Comparison of ENCODE assay signal across 23 mouse cellular contexts in genomic region chr2:115897001-115897400, GRCm38 (mm10).
DNase-seq lines count a peak whose midpoint lies in the region; ATAC-seq and TF ChIP-seq lines count a peak whose summit lies in the region.
"Had no signal": no experiment of that assay in that cellular context is flagged by ENCODE, and none has a peak within 500 bp of the region (broad histone marks: within the 10 kb centered on the region; RNA-seq: fewer than 3 reads in every experiment).

No protein-coding gene starts in this region.

- TF ChIP-seq CTCF in kidney, adult 2 months (conservative IDR thresholded peaks at IDR 0.05; ENCODE audit: insufficient read depth, insufficient read length, low read depth, low read length), result no peak
- no peak for TF ChIP-seq CTCF in lung, adult 2 months (IDR thresholded peaks at IDR 0.05; ENCODE audit: insufficient read depth, low read length)

- H3K36me3 ChIP-seq in forebrain, embryonic 16.5 days (ENCODE audit: control insufficient read depth, insufficient read depth), result no peaks in the 10 kb centered on the region
- no peaks in the 10 kb centered on the region for H3K36me3 ChIP-seq in forebrain, embryonic 12.5 days (replicated peaks)
- H3K36me3 ChIP-seq in kidney, embryonic 15.5 days, result peaks cover 9% of the 10 kb centered on the region; the same call in 1 of the 2 replicates
- H3K36me3 ChIP-seq in kidney, adult 2 months (ENCODE audit: control insufficient read depth, insufficient read depth, low read length), result no peaks in the 10 kb centered on the region
- H3K36me3 ChIP-seq: midbrain, embryonic 12.5 days had no signal

- no peak overlapping the region for H3K9ac ChIP-seq in forebrain, embryonic 16.5 days (replicated peaks; ENCODE audit: low read depth, low read length)
- no peak overlapping the region for H3K9ac ChIP-seq in forebrain, embryonic 12.5 days
- no peak overlapping the region for H3K9ac ChIP-seq in kidney, embryonic 15.5 days
- H3K9ac ChIP-seq: midbrain, embryonic 12.5 days had no signal

- WGBS in forebrain, embryonic 16.5 days, result 11% methylated on average over 2 of the region's 2 CpGs
- 55% methylated on average over 2 of the region's 2 CpGs for WGBS in forebrain, embryonic 12.5 days
- 9% methylated on average over 2 of the region's 2 CpGs for WGBS in kidney, embryonic 15.5 days
- 48% methylated on average over 2 of the region's 2 CpGs for WGBS in kidney, adult 2 months
- WGBS in lung, adult 2 months, result 49% methylated on average over 2 of the region's 2 CpGs

- no peaks in the 10 kb centered on the region for H3K9me3 ChIP-seq in forebrain, embryonic 16.5 days (ENCODE audit: control insufficient read depth, low read length)
- H3K9me3 ChIP-seq in forebrain, embryonic 12.5 days, result no peaks in the 10 kb centered on the region
- no peaks in the 10 kb centered on the region for H3K9me3 ChIP-seq in kidney, embryonic 15.5 days (replicated peaks)
- H3K9me3 ChIP-seq: embryonic facial prominence, embryonic 10.5 days; midbrain, embryonic 12.5 days had no signal

- no peak overlapping the region for H3K4me2 ChIP-seq in forebrain, embryonic 16.5 days (ENCODE audit: low read length)
- no peak overlapping the region for H3K4me2 ChIP-seq in forebrain, embryonic 12.5 days
- H3K4me2 ChIP-seq in kidney, embryonic 15.5 days, result no peak overlapping the region
- H3K4me2 ChIP-seq: midbrain, embryonic 12.5 days had no signal

- H3K27ac ChIP-seq in forebrain, embryonic 16.5 days (ENCODE audit: low read length), result peak overlapping the region; percentile 56; the same call in 1 of the 2 replicates
- H3K27ac ChIP-seq in forebrain, embryonic 12.5 days, result no peak overlapping the region; the same call in 1 of the 2 replicates
- 0 out of 2 replicates have a peak overlapping the region, but pooled peaks have one; percentile 27 for H3K27ac ChIP-seq in kidney, embryonic 15.5 days
- H3K27ac ChIP-seq in kidney, adult 2 months (ENCODE audit: insufficient read depth, low read depth, low read length), result no peak overlapping the region
- H3K27ac ChIP-seq: embryonic facial prominence, embryonic 10.5 days; macrophage; midbrain, embryonic 12.5 days; stomach, postnatal 0 days had no signal

- ATAC-seq in forebrain, embryonic 16.5 days, result no peak
- no peak for ATAC-seq in forebrain, embryonic 12.5 days (ENCODE audit: low FRiP score)
- no peak for ATAC-seq in kidney, embryonic 15.5 days (replicated peaks; ENCODE audit: low FRiP score)
- ATAC-seq: CD4-positive, CD25-positive, alpha-beta regulatory T cell, adult 4 months; intestine, embryonic 16.5 days; lung, postnatal 0 days had no signal

- H3K4me1 ChIP-seq in forebrain, embryonic 16.5 days (replicated peaks; ENCODE audit: control insufficient read depth, insufficient read depth, low read length), result peaks cover 58% of the 10 kb centered on the region
- H3K4me1 ChIP-seq in forebrain, embryonic 12.5 days, result peaks cover 38% of the 10 kb centered on the region; the same call in 1 of the 2 replicates
- peaks cover 67% of the 10 kb centered on the region for H3K4me1 ChIP-seq in kidney, embryonic 15.5 days
- no peaks in the 10 kb centered on the region for H3K4me1 ChIP-seq in kidney, adult 2 months (ENCODE audit: control insufficient read depth, insufficient read depth, low read length)
- H3K4me1 ChIP-seq in lung, adult 2 months (ENCODE audit: control insufficient read depth, insufficient read depth, low read length), result no peaks in the 10 kb centered on the region; the same call in 1 of the 2 replicates

- intact Hi-C loops in heart, postnatal 10 days (cut with DNase I), result no loop called here

- TF ChIP-seq POLR2A in kidney, adult 2 months (IDR thresholded peaks at IDR 0.05; ENCODE audit: low read depth, low read length), result no peak
- TF ChIP-seq POLR2A in lung, adult 2 months (IDR thresholded peaks at IDR 0.05; ENCODE audit: borderline replicate concordance, extremely low read depth, low read depth, low read length), result no peak

- H3K4me3 ChIP-seq in forebrain, embryonic 16.5 days (replicated peaks; ENCODE audit: low read length), result no peak overlapping the region
- H3K4me3 ChIP-seq in forebrain, embryonic 12.5 days (replicated peaks), result no peak overlapping the region
- no peak overlapping the region for H3K4me3 ChIP-seq in kidney, embryonic 15.5 days (replicated peaks)
- no peak overlapping the region for H3K4me3 ChIP-seq in kidney, adult 2 months (ENCODE audit: insufficient read depth, low read depth, low read length)
- no peak overlapping the region for H3K4me3 ChIP-seq in lung, adult 2 months (replicated peaks; ENCODE audit: extremely low read depth, low read depth, low read length)
- H3K4me3 ChIP-seq: embryonic facial prominence, embryonic 10.5 days; midbrain, embryonic 12.5 days had no signal

- peak; percentile 38 to 43 for DNase-seq in heart, postnatal 10 days
- no peak for DNase-seq in heart, adult 11 months
- no peak for DNase-seq in kidney, adult 2 months
- peak; percentile 27 for DNase-seq in mesoderm, embryonic 11.5 days (ENCODE audit: low read depth, low spot score)
- no peak for DNase-seq in lung, adult 2 months
- DNase-seq: adrenal gland, postnatal 25 days; cerebellum, adult 11-12 months; gastrocnemius, postnatal 10 days; kidney, postnatal 36 days; layer of hippocampus, postnatal 36 days; right cerebral cortex, postnatal 14 days; thymus, adult 2 months; thymus, postnatal 4 days had no signal

- H3K27me3 ChIP-seq in forebrain, embryonic 16.5 days (replicated peaks; ENCODE audit: control insufficient read depth, insufficient read depth, low read length), result no peaks in the 10 kb centered on the region
- H3K27me3 ChIP-seq in forebrain, embryonic 12.5 days, result no peaks in the 10 kb centered on the region
- H3K27me3 ChIP-seq in kidney, embryonic 15.5 days, result no peaks in the 10 kb centered on the region
- H3K27me3 ChIP-seq in kidney, adult 2 months (replicated peaks; ENCODE audit: control insufficient read depth, insufficient read depth, low read length), result no peaks in the 10 kb centered on the region
- H3K27me3 ChIP-seq: midbrain, embryonic 12.5 days had no signal

Comparison
In these comparisons a context has a peak if more than half of its experiments do, and no peak if none do; other contexts are left out.
1. H3K27ac ChIP-seq: peak in forebrain, embryonic 16.5 days (single experiment) and kidney, embryonic 15.5 days (single experiment); none in forebrain, embryonic 12.5 days (single experiment) and kidney, adult 2 months (single experiment).
2. DNase-seq: peak in heart, postnatal 10 days (2 of 2) and mesoderm, embryonic 11.5 days (single experiment); none in heart, adult 11 months (single experiment), kidney, adult 2 months (single experiment) and lung, adult 2 months (single experiment).